Mouse (Mus musculus): Measurements from ENCODE around the gene Cyp21a1. TPM values are rescaled to one million over a fixed set of nuclear protein-coding genes. Genes with fewer than 3 reads are reported as not detected.
"Not testable (repeated sequence)": the region's sequence is repeated elsewhere in the genome, so short reads cannot be mapped to it uniquely, and the experiment has no call there.

Gene Cyp21a1
- polyA plus RNA-seq (2012; rRNA removed), result 0.28 and 0.29 TPM in 2 replicates

DNA sequence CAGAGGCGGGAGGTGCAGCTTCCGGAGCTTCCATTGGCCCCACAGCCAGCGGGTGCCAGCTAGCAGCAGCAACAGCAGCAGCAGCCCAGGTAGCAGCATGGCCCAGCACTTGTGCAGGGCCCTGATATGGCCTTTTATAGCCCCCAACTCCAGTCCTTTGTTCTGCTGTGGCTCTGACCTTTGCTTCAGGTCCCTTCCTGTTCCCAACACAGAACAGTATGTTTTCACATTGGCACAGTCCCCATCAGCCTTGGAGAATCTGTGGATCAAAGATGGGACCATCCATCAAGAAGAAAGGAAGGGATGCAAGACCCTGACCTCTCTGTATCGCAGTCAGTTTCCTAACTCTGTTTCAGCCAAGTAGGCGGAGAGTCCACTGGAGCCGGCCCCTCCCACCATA is at the start of gene Cyp21a1:
Gene Cyp21a1 (minus strand): TSS at position 261 of the 400 bp plus-strand sequence.
- not testable (repeated sequence) for DNase-seq (ENCODE audit: low read depth)

- DNase-seq (ENCODE audit: low read depth), result no peak
Measured at GRCm38 (mm10) chr17:34853511-34853910, 49.1 kb upstream of the Cyp21a1 start.

DNA sequence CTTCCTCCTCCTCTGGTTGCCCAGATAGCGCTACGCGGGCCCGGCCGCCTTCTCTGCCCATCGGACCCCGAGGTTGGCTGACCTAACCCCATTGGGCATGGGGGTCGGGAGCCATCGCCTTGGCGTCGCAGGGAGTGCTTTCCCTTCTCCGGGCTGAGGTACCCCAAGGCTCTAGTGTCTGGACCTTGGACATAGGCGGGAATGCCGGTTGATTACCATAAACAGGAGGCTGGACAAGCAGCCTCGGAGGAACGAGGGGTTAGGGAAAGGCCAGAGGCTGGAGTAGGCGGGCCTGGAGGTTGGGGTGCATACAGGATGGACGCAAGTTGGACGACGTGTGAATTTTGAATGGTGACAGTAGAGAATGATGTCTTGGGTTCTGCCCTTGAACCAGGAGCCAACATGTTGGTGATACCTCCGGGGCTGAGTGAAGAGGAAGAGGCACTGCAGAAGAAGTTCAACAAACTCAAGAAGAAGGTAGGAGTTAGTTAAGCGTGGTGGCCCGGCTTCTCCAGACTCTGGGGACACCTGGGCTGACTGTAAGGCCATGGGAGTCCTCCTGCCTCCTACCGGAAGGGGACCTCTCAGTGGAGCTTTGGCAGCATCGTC is 46.3 kb upstream of the Cyp21a1 start:
- no peak for DNase-seq (ENCODE audit: low read depth)

- DNase-seq (ENCODE audit: low read depth), result no peak
Measured at GRCm38 (mm10) chr17:34849722-34850516, 45.6 kb upstream of the Cyp21a1 start, which contains the start of the genes Skiv2l and Nelfe. Skiv2l (minus strand) TSS chr17:34850210. Nelfe (plus strand) TSS chr17:34850391.

- no peak for DNase-seq (ENCODE audit: low read depth)
Measured at GRCm38 (mm10) chr17:34847615-34848014, 43.3 kb upstream of the Cyp21a1 start.

- DNase-seq (ENCODE audit: low read depth), result no peak
Measured at GRCm38 (mm10) chr17:34847192-34847591, 42.8 kb upstream of the Cyp21a1 start.

- no peak for DNase-seq (ENCODE audit: low read depth)
Measured at GRCm38 (mm10) chr17:34844884-34845283, 40.5 kb upstream of the Cyp21a1 start.

- DNase-seq (ENCODE audit: low read depth), result no peak
Measured at GRCm38 (mm10) chr17:34840736-34841307, 36.5 kb upstream of the Cyp21a1 start.

DNA sequence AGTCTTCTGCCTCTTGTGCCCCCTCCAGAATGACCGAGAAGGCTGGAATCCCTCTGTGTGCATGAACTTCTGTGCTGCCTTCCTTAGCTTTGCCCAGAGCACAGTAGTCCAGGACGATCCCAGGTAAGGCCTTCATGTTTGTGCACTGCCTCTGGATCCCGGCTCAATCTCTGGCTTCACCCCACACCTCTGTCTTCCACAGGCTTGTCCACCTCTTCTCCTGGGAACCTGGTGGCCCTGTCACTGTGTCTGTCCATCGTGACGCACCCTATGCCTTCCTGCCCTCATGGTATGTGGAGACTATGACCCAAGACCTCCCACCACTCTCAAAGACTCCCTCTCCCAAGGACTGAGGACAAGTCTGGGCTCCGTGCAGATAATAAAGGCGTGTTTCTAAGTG is 34.4 kb upstream of the Cyp21a1 start:
- no peak for DNase-seq (ENCODE audit: low read depth)

- no peak for DNase-seq (ENCODE audit: low read depth)
Measured at GRCm38 (mm10) chr17:34837464-34838324, 33.3 kb upstream of the Cyp21a1 start.

DNA sequence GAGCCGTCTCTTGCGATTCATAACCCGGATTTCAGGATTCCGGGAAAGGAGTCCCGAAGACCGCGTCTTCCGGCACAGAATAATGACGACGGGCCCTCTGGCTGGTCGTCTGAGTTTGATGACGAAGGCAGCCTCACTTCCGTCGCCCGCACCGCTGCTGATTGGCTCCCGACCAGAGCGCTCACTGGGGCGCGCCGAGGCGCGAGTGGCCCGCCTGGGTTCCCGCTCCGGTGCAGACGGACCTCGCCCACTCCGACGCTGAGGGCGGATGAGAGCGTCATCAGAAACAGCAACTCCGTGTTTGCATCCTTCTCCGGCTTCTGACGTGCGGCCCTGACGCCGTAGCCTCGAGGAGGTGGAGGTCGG is 32.5 kb upstream of the Cyp21a1 start, which contains the start of the genes Stk19 and Dxo:
Gene Stk19 (minus strand): TSS at position 90 of the 366 bp plus-strand sequence.
Gene Dxo (plus strand): TSS at position 164 of the 366 bp plus-strand sequence.
- DNase-seq (ENCODE audit: low read depth), result peak; percentile 42

- no peak for DNase-seq (ENCODE audit: low read depth)
Measured at GRCm38 (mm10) chr17:34836155-34836855, 31.9 kb upstream of the Cyp21a1 start.

GRCm38 (mm10) chr17:34830776-34831175 is 26.4 kb upstream of the Cyp21a1 start:
- not testable (repeated sequence) for DNase-seq (ENCODE audit: low read depth)

- no peak for DNase-seq (ENCODE audit: low read depth)
Measured at GRCm38 (mm10) chr17:34814818-34815370, 10.5 kb upstream of the Cyp21a1 start.

DNA sequence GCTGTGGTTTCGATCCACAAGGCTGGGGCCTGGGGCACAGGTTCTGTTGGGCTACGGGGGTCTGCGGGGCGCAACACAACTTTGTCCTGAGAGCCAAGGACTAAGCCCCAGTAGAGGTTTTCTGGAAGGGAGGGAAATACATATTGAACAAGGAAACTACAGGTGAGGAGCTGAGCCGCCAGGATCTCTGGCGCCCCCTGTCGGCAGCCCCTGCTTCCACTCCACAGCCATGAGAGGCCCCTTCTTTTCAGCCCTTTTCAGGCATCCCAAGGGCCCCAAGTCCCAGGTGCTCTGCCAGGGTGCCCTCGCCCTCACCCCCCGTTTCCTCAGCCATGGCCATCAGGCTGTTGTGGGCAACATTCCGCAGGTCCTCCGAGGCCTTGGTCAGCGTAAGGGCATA is 9.4 kb upstream of the Cyp21a1 start:
- not testable (repeated sequence) for DNase-seq (ENCODE audit: low read depth)

DNA sequence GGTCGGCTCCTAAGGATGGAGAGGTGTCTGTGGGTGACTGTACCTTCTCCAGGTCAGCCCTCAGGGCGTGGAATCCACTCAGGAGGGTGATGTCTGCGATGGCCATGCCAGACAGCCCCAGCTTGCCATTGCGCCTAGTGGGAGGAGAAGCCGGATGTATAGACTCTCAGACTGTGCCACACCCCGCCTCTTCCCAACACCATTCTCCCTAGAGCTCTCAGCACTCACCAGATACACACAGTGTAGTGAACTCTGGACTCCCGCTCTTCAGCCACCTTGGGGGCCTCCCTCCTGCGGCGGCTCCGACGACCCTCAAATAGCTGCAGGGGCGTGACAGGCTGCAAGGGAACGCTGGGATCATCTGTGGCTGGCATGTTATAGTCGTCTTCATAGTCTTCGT is 6.9 kb upstream of the Cyp21a1 start:
- no peak for DNase-seq (ENCODE audit: low read depth)

DNA sequence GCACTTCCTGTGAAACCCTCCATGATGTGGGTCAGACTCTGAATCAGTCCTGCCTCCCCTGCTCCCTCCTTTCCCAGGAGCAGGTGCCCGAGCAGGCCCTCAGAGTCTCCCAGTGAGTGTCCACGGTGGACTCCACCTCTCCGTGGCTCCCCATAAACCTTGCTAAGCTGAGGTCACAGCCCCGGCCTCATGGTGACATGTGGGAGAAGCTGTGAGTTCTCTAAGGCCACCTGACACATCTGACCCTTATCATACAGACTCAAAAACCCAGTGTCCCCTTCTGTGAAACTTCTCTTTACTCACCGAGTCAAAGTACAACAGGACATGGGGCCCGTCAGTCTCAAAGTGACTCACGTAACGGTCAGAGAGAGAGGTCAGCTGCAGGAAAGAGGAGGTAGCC is 6.5 kb upstream of the Cyp21a1 start:
- DNase-seq (ENCODE audit: low read depth), result not testable (repeated sequence)

DNA sequence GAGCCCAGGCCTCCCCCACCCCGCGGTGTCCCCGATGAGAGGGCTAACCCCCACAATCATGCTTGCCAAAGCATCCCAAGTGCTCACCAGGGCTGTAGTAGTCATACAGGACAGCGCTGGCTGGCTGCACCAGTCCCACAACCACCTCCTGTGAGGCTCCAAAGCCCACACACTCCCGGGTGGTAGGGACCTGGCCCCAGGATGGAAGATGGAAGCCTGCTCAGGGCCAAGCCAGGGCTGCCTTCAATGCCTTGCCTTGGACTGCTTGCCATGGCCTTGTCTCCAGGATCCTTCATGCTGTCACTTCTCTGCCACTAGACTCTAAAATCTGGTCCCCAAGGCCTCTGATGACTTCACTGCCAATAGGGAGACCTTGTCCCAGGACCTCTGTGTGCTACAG is 6.0 kb upstream of the Cyp21a1 start:
- not testable (repeated sequence) for DNase-seq (ENCODE audit: low read depth)

DNA sequence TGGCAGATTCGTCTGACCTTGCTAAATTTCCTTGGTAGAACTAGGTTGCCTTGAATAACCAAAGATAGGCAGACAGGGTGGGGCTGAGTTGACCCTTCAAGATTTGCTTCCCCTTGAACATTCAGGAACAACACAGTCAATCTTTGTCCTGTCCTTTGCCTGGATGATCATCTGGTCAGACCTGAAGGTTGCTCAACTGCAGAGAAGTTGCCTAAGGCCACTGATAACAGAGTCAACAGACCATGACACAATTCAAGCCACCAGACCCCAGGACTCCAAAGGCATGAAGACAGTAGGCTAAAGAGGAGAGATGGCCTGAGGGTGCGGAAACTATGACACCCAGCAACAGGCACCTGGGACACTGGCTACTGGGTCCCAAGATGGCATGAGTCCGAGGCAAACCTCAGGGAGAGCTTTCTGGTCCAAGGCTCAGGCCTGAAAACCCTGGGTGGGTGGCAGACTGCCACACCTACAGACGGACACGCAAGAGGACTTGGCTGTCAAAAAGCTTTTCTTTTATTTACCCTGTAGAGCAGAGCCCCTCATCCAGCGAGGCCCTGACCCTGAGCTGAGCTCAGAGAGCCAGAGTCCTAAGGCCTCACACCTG is 4.3 kb upstream of the Cyp21a1 start:
- DNase-seq (ENCODE audit: low read depth), result no peak

DNA sequence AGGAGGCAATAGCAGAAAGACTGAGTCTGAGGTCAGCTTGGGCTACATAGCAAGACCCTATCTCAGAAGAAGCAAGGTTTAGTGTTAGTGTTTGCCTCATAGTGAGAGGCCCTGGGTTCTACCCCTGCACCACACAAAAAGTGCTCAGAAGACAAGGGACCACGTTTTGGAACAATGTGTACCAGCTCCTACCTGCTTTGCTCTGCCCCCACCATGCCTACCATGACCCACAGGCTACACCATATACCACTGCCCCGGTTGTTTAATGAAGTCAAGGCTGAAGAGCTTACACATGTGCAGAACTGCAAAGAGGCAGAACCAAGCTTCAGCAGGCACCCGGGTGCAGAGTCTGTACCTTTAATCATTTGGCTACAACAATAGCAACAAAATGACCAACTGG is 2.8 kb upstream of the Cyp21a1 start:
- DNase-seq (ENCODE audit: low read depth), result no peak
